Mouse (Mus musculus) C2C12 (cell line): ENCODE measurements around the gene Frat1.

ENCODE experiments used
- CTCF ChIP-seq: IDR thresholded peaks from one replicate; pipeline ENCODE4 v1.5.1; 2011; ENCODE audit not compliant: control insufficient read depth, insufficient read depth, insufficient read length
- FOSL1 ChIP-seq: IDR thresholded peaks from one replicate; pipeline ENCODE4 v1.8.0; 2011; ENCODE audit warnings: mild to moderate bottlenecking, low read length; ENCODE audit not compliant: poor library complexity, insufficient read depth, severe bottlenecking
- MAX ChIP-seq: IDR thresholded peaks from one replicate; pipeline ENCODE4 v1.6.1; 2011; ENCODE audit warnings: mild to moderate bottlenecking, control low read depth
- USF1 ChIP-seq: IDR thresholded peaks from one replicate; pipeline ENCODE4 v1.6.1; 2011; ENCODE audit warnings: low read depth, mild to moderate bottlenecking, control low read depth, moderate library complexity

DNA sequence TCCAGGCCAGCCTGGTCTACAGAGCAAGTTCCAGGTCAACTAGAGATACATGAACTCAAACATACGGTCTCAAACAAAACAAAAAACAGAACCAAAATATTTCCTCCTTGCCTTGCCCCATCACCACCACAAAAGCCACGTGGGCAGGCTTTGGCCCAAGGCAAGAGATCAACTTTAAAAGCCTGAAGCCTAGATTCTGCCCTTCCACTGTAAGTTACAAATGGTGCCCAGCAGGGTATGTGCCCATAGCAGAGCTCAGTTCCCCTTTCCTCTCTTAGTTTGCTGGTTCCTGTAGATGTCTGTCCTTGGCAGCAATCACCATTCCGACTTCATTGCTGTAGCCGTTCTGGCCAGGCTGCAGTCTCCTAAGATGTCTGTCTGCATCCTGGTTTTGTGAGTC, 12.9 kb downstream of the Frat1 start:
- TF ChIP-seq CTCF (no peak), USF1 (no peak), FOSL1 (no peak), MAX (no peak)
